Mouse (Mus musculus): ENCODE data around the gene Bsx.

GRCm38 (mm10) chr9:40878291-40878945 is 4.5 kb downstream of the Bsx start:
- TF ChIP-seq TAL1 (IDR thresholded peaks at IDR 0.05; ENCODE audit: low read length) (no peak), GATA1 (IDR thresholded peaks at IDR 0.05; ENCODE audit: low read length) (no peak)
